Mouse (Mus musculus) kidney, adult 2 months (tissue): Measurements from ENCODE around the gene Abca7.

Experiments
- CTCF ChIP-seq: fragments of 200-500 bp; conservative IDR thresholded peaks from 2 replicates; pipeline ENCODE4 v1.5.1; 2011; ENCODE audit warnings: low read depth, mild to moderate bottlenecking, control low read depth, low read length, moderate library complexity, mixed read lengths; ENCODE audit not compliant: insufficient read depth, insufficient read length
- POLR2A ChIP-seq: fragments of 200-500 bp; IDR thresholded peaks from one replicate; pipeline ENCODE4 v1.6.1; 2011; ENCODE audit warnings: low read depth, low read length, control low read depth

DNA sequence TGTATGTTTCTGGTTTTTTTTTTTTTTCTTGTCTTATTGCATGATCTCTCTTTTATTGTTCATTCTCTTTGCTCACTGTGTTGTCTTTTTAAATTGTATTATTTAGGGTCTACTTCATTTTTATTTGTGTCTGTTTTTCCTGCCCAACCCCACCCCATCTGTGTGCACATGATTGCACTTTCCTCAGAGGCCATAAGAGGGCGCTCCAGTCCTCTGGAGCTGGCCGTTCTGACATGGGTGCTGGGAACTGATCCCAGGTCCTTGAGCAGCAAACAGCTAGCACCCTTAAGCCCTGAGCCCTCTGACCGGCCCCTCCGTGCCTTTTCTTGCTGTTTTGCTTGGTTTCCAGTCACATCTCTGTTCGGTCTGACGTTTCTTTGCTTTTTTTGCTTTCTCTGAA lies 4.7 kb upstream of the Abca7 start:
- TF ChIP-seq POLR2A (no peak), CTCF (0 out of 2 replicates have a peak, but pooled peaks have one; percentile 10)
